Mouse (Mus musculus) erythroblast, embryonic 14.5 days (primary cell): ENCODE data around the gene Ms4a1.

Experiments
- GATA1 ChIP-seq: IDR thresholded peaks from 2 replicates; pipeline ENCODE4 v1.6.1; 2012; ENCODE audit warnings: low read length, inconsistent platforms, mixed read lengths
- TAL1 ChIP-seq: IDR thresholded peaks from 3 replicates; pipeline ENCODE4 v1.6.1; 2012; ENCODE audit warnings: low read length, inconsistent platforms, mixed read lengths

DNA sequence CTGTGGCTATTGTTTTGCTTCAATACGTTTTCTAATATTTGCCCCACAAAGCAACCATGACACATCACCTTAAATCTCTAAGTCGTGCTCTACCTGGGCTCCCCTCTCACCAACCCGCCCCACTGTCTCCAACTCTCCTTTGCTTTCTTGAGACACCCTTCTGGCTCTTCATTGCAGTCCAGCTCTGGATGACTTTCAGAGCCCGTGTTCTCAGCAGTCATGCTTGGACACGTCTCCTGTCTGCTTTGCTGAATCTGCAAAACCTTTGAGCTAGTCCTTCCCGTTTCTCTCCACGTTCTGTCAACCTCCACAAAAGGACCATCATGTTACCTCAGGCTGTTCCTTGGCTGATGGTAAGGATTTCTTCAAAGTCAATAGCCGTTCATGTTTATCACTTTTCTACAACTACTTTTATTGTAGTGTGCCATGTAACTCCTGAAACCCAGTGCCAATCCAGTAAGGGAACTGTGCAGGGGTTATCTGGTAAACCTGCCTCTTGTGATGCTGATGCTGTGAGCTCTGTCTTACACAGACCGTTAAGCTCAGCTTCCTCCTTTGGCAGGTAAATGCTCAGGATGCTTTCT, 1.3 kb downstream of the Ms4a1 start:
- TF ChIP-seq GATA1 (no peak), TAL1 (no peak)
